7 mouse cellular contexts compared by ENCODE assay signal in the genomic region with DNA sequence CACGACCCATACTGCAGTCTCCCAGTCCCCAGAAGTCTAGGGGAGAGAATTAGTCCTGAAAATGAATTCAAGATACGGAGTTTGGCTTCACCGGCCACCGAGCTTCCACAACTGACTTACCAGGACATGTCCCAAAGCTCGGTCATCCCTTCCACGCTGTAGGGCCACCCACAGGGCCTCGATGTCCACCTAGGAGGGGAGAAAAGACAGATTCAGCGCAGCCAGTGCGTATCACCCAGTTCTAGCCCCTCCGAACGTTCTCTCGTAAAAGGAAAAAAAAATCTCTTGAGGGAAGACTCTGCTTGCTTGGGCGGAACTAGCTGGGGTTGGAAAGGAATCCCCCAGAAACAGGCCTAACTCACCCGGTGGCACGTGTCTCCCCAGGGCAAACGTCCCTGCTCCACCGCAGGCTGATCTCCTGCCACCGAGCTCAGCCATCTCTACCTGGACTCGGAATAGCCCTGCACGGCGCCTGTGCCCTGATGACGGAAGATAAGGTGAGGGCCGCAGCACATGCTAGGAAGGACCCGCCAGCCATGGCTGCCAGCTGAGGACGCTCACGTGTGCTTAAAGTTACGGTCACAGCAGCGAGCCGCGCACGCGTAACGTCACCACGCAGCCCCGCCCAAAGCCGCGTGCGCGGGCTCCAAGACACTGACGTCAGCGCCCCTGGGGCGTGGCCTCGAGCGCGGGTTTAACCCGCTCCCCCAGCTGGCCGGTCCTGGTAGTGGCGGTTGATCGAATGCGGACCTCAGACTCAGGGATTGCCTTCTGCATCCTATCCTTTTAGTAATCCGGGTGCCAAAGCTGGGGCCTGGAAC. TPM values are rescaled to one million over a fixed set of nuclear protein-coding genes. Genes with fewer than 3 reads are reported as not detected.
DNase-seq lines count a peak whose midpoint lies in the region; ATAC-seq lines count a peak whose summit lies in the region.

No protein-coding gene starts in this region.

- ATAC-seq in embryonic facial prominence, embryonic 11.5 days (replicated peaks; ENCODE audit: insufficient number of reproducible peaks, low FRiP score, low TSS enrichment, low read depth), result peak; percentile 93
- peak; percentile 93 for ATAC-seq in limb, embryonic 11.5 days (ENCODE audit: insufficient number of reproducible peaks, low FRiP score, low TSS enrichment, low read depth)
- ATAC-seq in midbrain, embryonic 14.5 days (ENCODE audit: low FRiP score, low TSS enrichment), result peak; percentile 98

- no peaks in the 10 kb centered on the region for H3K27me3 ChIP-seq in embryonic facial prominence, embryonic 11.5 days (ENCODE audit: control insufficient read depth, insufficient read depth, low read length)
- H3K27me3 ChIP-seq in limb, embryonic 11.5 days (ENCODE audit: control insufficient read depth, insufficient read depth, low read length), result no peaks in the 10 kb centered on the region
- H3K27me3 ChIP-seq in midbrain, embryonic 14.5 days (ENCODE audit: control insufficient read depth, insufficient read depth, low read length), result no peaks in the 10 kb centered on the region

- H3K9me3 ChIP-seq in embryonic facial prominence, embryonic 11.5 days (replicated peaks; ENCODE audit: control insufficient read depth, low read length), result no peaks in the 10 kb centered on the region
- H3K9me3 ChIP-seq in limb, embryonic 11.5 days (ENCODE audit: control insufficient read depth, low read length), result no peaks in the 10 kb centered on the region
- H3K9me3 ChIP-seq in midbrain, embryonic 14.5 days (ENCODE audit: control insufficient read depth, low read length), result no peaks in the 10 kb centered on the region

- peak overlapping the region; percentile 83 for H3K4me2 ChIP-seq in embryonic facial prominence, embryonic 11.5 days (ENCODE audit: low read depth, low read length)
- H3K4me2 ChIP-seq in limb, embryonic 11.5 days (ENCODE audit: low read depth, severe bottlenecking), result peak overlapping the region; percentile 88
- peak overlapping the region; percentile 94 for H3K4me2 ChIP-seq in midbrain, embryonic 14.5 days (ENCODE audit: low read length)

- H3K4me3 ChIP-seq in embryonic facial prominence, embryonic 11.5 days (ENCODE audit: low read depth, low read length), result peak overlapping the region; percentile 71
- peak overlapping the region; percentile 68 for H3K4me3 ChIP-seq in limb, embryonic 11.5 days (ENCODE audit: low read depth, low read length)
- H3K4me3 ChIP-seq in midbrain, embryonic 14.5 days (replicated peaks; ENCODE audit: low read depth, low read length), result peak overlapping the region; percentile 59

- no peaks in the 10 kb centered on the region for H3K4me1 ChIP-seq in embryonic facial prominence, embryonic 11.5 days (ENCODE audit: control insufficient read depth, insufficient read depth, low read length)
- no peaks in the 10 kb centered on the region for H3K4me1 ChIP-seq in limb, embryonic 11.5 days (ENCODE audit: control insufficient read depth, insufficient read depth, low read length)
- peaks cover 16% of the 10 kb centered on the region; the same call in 1 of the 2 replicates for H3K4me1 ChIP-seq in midbrain, embryonic 14.5 days (ENCODE audit: control insufficient read depth, insufficient read depth, low read length)

- 0% methylated on average over 51 of the region's 51 CpGs for WGBS in embryonic facial prominence, embryonic 11.5 days
- WGBS in limb, embryonic 11.5 days, result under 1% methylated on average over 51 of the region's 51 CpGs
- WGBS in midbrain, embryonic 14.5 days, result under 1% methylated on average over 51 of the region's 51 CpGs

- peaks cover 8% of the 10 kb centered on the region for H3K36me3 ChIP-seq in embryonic facial prominence, embryonic 11.5 days (replicated peaks; ENCODE audit: control insufficient read depth, insufficient read depth, low read depth, low read length)
- peaks cover 16% of the 10 kb centered on the region; the same call in 1 of the 2 replicates for H3K36me3 ChIP-seq in limb, embryonic 11.5 days (ENCODE audit: control insufficient read depth, insufficient read depth, low read length)
- peaks cover 24% of the 10 kb centered on the region for H3K36me3 ChIP-seq in midbrain, embryonic 14.5 days (ENCODE audit: control insufficient read depth, insufficient read depth, low read length)

- H3K9ac ChIP-seq in embryonic facial prominence, embryonic 11.5 days (replicated peaks; ENCODE audit: low read length), result peak overlapping the region; percentile 81
- H3K9ac ChIP-seq in limb, embryonic 11.5 days (ENCODE audit: low read length), result peak overlapping the region; percentile 77
- peak overlapping the region; percentile 65 for H3K9ac ChIP-seq in midbrain, embryonic 14.5 days (replicated peaks; ENCODE audit: low read length)

- peak overlapping the region; percentile 76 for H3K27ac ChIP-seq in embryonic facial prominence, embryonic 11.5 days (replicated peaks; ENCODE audit: low read depth, low read length)
- peak overlapping the region; percentile 70 for H3K27ac ChIP-seq in limb, embryonic 11.5 days (replicated peaks; ENCODE audit: low read depth, low read length)
- peak overlapping the region; percentile 82 for H3K27ac ChIP-seq in midbrain, embryonic 14.5 days (replicated peaks; ENCODE audit: low read depth, low read length)

- peak; percentile 99 for DNase-seq in adrenal gland, postnatal 14 days
- DNase-seq in embryonic facial prominence, embryonic 11.5 days (ENCODE audit: low spot score), result peak; percentile 100
- DNase-seq in heart, adult 11 months, result peak; percentile 99
- DNase-seq in kidney, adult 18-20 months, result peak; percentile 99
- DNase-seq in limb, embryonic 11.5 days (ENCODE audit: low spot score), result peak; percentile 100
- peak; percentile 100 for DNase-seq in midbrain, embryonic 14.5 days
- peak; percentile 93 to 100 for DNase-seq in spleen, adult 18-20 months

RNA-seq across cellular contexts. Expression of gene Myo1g, which starts 7.6 kb away (rescaled TPM):
- total RNA-seq in adrenal gland, postnatal 14 days (2021), result 4.0 and 11.8 TPM in 2 replicates
- 0.29 and 0.67 TPM in 2 replicates for polyA plus RNA-seq in embryonic facial prominence, embryonic 11.5 days (2014; fragmentation: Nextera tagmentation; extraction: Ambion mirVana)
- 0.64 and 0.74 TPM in 2 replicates for polyA plus RNA-seq in limb, embryonic 11.5 days (2014; fragmentation: Nextera tagmentation; extraction: Ambion mirVana)
- 0.15 and 0.37 TPM in 2 replicates for polyA plus RNA-seq in midbrain, embryonic 14.5 days (2014; fragmentation: Nextera tagmentation; extraction: Ambion mirVana)

RNA-seq across cellular contexts. Expression of gene Ccm2, which starts 18.3 kb away (rescaled TPM):
- total RNA-seq in adrenal gland, postnatal 14 days (2021), result 37.6 and 47.5 TPM in 2 replicates
- 81.6 and 90.7 TPM in 2 replicates for polyA plus RNA-seq in embryonic facial prominence, embryonic 11.5 days (2014; fragmentation: Nextera tagmentation; extraction: Ambion mirVana)
- polyA plus RNA-seq in limb, embryonic 11.5 days (2014; fragmentation: Nextera tagmentation; extraction: Ambion mirVana), result 95.1 and 96.9 TPM in 2 replicates
- 73.8 and 84.3 TPM in 2 replicates for polyA plus RNA-seq in midbrain, embryonic 14.5 days (2014; fragmentation: Nextera tagmentation; extraction: Ambion mirVana)

RNA-seq across cellular contexts. Expression of gene Purb, which starts 52.7 kb away (rescaled TPM):
- total RNA-seq in adrenal gland, postnatal 14 days (2021), result 73.6 and 75.8 TPM in 2 replicates
- 14.8 and 15.8 TPM in 2 replicates for polyA plus RNA-seq in embryonic facial prominence, embryonic 11.5 days (2014; fragmentation: Nextera tagmentation; extraction: Ambion mirVana)
- 15.3 and 16.4 TPM in 2 replicates for polyA plus RNA-seq in limb, embryonic 11.5 days (2014; fragmentation: Nextera tagmentation; extraction: Ambion mirVana)
- polyA plus RNA-seq in midbrain, embryonic 14.5 days (2014; fragmentation: Nextera tagmentation; extraction: Ambion mirVana), result 12.5 and 12.7 TPM in 2 replicates

Comparison
In these comparisons a context has a peak if more than half of its experiments do, and no peak if none do; other contexts are left out.
1. Peak in every context shown above with its lines: DNase-seq, ATAC-seq, H3K4me3 ChIP-seq and H3K27ac ChIP-seq.